Mouse (Mus musculus): ENCODE measurements at regions not wholly inside any gene's neighbourhood (a gene's known extent, or its start where the extent isn't known, plus 50 kb on each side); places are given as distances from the start of the nearest gene placed in this dataset.

GRCm38 (mm10) chr10:46742131-46742530 lies 1164.5 kb downstream of the Hace1 start:
- TF ChIP-seq CTCF (conservative IDR thresholded peaks at IDR 0.05; ENCODE audit: low read length) (no peak), NANOG (IDR thresholded peaks at IDR 0.05; ENCODE audit: borderline replicate concordance, low read length) (no peak), POU5F1 (IDR thresholded peaks at IDR 0.05; ENCODE audit: borderline replicate concordance, low read length) (no peak)

Data from E14TG2a.4 (cell line).